Mouse (Mus musculus) regulatory T cell (primary cell): ENCODE measurements at regions not wholly inside any gene's neighbourhood (a gene's known extent, or its start where the extent isn't known, plus 50 kb on each side); places are given as distances from the start of the nearest gene placed in this dataset.

ENCODE experiments used
- in situ Hi-C: fragments of 300-600 bp; cut with MboI, MseI; formaldehyde crosslinking; loops from one replicate; pipeline ENCODE4 v1.15.1; 2025; ENCODE audit warnings: high pct_unique_total_duplicates

DNA sequence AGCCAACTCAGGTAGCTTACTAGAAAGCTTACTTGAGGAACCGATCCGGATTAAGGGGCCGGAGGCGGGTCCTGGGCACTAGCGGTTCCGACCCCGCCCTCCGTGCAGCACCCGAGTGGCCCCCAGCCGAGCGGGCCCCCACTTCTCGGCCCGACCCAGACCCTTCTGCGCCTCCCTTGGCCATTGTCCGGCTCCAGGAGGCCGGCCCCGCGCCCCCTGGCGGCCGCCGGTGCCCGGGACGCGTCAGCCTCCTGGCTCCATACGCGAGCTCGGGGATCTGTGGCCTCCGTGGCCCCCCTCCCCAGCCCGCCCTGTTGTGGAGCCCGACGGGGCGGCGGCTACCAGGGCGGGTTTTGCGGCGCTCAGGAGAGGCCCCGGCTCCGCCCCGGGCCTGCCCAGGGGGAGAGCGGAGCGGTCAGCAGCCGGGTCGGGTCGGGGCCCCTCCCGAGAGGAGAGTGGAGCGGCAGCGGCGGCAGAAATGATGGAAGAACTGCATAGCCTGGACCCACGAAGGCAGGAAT is 94.3 kb upstream of the Zfp986 start:
- in situ Hi-C loops = loop anchor here (5.0 kb wide), 2 partner anchors 1348 to 1663 kb away; no protein-coding TSS in a partner anchor

DNA sequence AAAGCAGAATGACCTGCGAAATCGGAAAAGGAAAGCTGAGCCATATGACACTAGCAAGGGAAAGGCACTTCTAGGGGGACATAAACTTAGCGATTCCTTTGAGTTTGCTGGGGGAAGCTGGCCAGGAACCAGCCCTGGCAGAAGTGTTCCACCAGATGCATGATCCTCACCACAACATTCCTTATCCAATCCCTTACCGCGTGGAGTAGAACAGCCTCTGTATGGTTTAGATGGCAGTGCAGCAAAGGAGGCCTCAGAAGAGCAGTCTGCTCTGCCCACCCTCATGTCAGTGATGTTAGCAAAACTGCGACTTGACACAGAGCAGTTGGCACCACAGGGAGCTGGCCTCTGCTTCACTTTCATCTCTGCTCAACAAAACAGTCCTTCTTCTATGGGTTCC is 93.7 kb upstream of the Zfp986 start:
- in situ Hi-C loops = loop anchor here (5.0 to 25.0 kb wide), 3 partner anchors 1347 to 2012 kb away; no protein-coding TSS in a partner anchor

DNA sequence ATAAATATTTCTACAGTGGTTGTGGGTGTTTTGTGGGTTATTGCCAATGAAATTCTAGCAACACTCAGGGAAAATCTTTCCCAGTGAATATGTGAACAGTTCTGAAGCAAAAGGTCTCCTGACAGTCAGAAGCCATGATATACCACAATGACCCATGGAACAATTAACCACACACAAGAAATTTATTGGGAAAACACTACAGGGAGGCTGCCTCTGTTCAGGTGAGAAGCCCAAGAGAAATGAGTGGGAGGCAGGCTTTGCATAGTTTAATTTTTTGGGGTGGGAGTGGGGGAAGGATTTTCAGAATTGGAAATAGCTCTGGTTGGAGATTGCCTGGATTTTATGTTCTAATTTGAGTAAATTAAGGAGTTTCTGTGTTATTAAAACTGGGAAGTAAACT is 92.1 kb upstream of the Zfp986 start:
- in situ Hi-C loops = loop anchor here (25.0 kb wide), 1 partner anchor 2011 kb away; no protein-coding TSS in a partner anchor

DNA sequence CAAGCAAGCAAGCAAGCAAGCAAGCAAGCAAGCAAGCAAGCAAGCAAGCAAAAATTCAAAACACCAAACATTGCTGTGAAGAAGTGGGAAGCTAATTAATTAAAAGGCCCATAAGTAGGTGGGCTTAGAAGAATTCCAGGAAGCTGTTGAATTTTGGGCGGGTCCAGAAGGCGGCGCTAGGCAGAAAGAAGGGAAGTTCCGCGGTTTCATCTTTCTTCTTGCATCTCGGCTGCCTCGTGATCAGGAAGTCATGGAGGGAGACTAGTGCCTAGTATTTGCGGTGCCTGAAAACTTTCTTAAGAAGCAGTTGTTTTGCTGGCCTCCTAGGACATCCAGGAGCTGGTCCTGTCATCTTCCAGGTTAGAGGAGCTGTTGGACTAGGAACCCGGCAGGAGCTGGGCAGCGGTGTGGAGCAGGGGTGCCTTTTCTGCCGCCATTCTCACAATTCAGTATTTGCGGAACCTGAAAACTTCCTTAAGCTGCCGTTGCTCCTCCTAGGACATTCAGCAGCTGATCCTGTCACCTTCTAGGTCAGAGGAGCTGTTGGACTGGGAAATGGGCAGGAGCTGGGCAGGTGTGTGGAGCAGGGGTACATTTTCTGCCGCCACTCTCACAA is 87.2 kb upstream of the Zfp986 start:
- in situ Hi-C loops = loop anchor here (10.0 to 25.0 kb wide), 3 partner anchors 493 to 2006 kb away; partner anchors contain the start of gene Zfp993

DNA sequence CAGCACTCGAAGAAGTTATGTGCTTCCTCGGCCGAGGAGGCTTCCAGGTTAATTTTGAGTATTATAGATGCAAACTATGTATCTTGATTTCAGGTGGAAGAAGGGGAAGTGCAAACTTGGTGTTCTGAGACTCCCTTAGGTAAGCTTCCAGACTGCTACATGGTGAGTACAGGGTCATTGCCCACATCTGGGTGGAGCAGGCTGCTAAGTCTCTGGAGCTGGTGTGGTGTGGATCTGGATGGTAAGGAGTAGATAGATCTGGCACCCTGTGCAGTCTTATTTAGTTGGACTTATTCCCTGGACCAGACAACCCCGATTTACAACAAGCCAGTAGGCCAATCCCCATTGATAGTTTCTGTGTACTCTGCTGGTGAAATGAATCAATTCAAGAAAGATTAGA is 53.9 kb upstream of the Zfp986 start:
- in situ Hi-C loops = loop anchor here (5.0 kb wide), 2 partner anchors 638 to 1353 kb away; no protein-coding TSS in a partner anchor
